Mouse (Mus musculus): ENCODE measurements around the gene Stx8.

DNA sequence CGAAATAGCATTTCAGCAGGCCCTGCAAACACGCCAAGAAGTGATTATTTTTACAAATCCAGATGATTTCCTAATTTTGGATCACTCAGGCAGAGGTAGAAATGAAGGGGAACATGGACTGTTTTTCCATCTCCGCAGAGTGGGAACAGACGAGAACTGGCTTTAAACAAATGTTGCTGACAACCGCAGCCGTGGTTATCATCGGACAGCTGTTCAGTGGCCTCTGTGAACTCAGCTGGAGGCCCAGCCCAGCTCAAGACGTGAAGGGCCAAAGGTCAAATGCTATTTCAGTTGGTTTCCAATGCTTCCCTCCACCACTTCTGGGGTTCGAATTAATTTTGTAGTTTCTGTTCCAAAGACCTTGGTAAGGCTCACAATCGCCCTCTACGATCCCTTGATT, 78.2 kb downstream of the Stx8 start:
- TF ChIP-seq POLR2A (IDR thresholded peaks at IDR 0.05; ENCODE audit: borderline replicate concordance, control insufficient read depth, low read depth, low read length) (no peak), CTCF (IDR thresholded peaks at IDR 0.05; ENCODE audit: control insufficient read depth, insufficient read depth, low read length) (no peak)

Measured in bone marrow, adult 2 months (tissue).